Mouse (Mus musculus): ENCODE measurements around the gene a.

DNA sequence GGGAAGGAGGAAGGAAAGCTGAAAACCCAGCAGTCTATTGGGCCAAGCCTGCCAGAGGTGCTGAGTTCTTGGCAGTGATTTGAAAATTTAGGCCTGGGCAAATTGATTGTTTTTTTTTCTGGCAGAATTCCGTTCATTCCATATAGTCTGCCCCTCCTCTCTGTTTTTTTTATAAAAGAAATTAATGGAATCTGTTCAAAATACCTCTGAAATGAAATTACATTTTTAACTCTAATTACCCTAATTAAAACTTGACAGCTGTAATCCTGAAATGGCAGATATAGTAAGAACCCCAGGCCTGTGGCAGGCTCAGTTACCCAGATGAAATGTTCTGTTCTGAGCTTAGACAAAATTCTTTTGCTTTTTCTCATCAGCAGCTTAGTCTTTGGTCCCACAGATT, 19.6 kb downstream of the a start:
- TF ChIP-seq CTCF (IDR thresholded peaks at IDR 0.05; ENCODE audit: control insufficient read depth, insufficient read depth, insufficient read length) (no peak), MYOG (IDR thresholded peaks at IDR 0.05; ENCODE audit: control insufficient read depth, extremely low read depth, insufficient read length) (no peak), USF1 (IDR thresholded peaks at IDR 0.05; ENCODE audit: low read depth) (no peak), MAX (IDR thresholded peaks at IDR 0.05) (no peak), MYOD1 (IDR thresholded peaks at IDR 0.05; ENCODE audit: control insufficient read depth, insufficient read length, low read depth) (no peak), CEBPB (IDR thresholded peaks at IDR 0.05; ENCODE audit: low read depth) (no peak)
